Mouse (Mus musculus) CH12.LX (cell line): ENCODE data around the gene Mrnip. TPM values are rescaled to one million over a fixed set of nuclear protein-coding genes. Genes with fewer than 3 reads are reported as not detected.

ENCODE experiments used
- DNase-seq: peaks from one replicate; pipeline ENCODE4 v3.0.0-alpha.2; 2013; ENCODE audit errors: extremely low read depth
- H3K27ac ChIP-seq: 2 replicates; pipeline ENCODE4 v1.5.1; 2012; ENCODE audit warnings: low read depth, mild to moderate bottlenecking, control low read depth, moderate library complexity; ENCODE audit not compliant: insufficient read depth
- H3K27me3 ChIP-seq: replicated peaks from 2 replicates; pipeline ENCODE3; 2012; ENCODE audit warnings: inconsistent platforms
- H3K36me3 ChIP-seq, 2 experiments: replicated peaks in 1 of 2; 2 replicates each; pipeline versions ENCODE3 to v1.6.1; 2012; ENCODE audit warnings: inconsistent platforms in 1 of 2, low read length in 1 of 2, mild to moderate bottlenecking in 1 of 2, mixed read lengths in 1 of 2, moderate library complexity in 1 of 2; ENCODE audit not compliant: control insufficient read depth in 1 of 2, insufficient read depth in 1 of 2
- H3K4me1 ChIP-seq, 2 experiments: 2 replicates each; pipeline ENCODE4 v1.6.1; 2012; ENCODE audit warnings: inconsistent platforms in 1 of 2, moderate library complexity in 1 of 2; ENCODE audit not compliant: insufficient read depth in 2 of 2, control insufficient read depth in 1 of 2
- H3K4me2 ChIP-seq: 2 replicates; pipeline ENCODE4 v1.6.1; 2012; ENCODE audit warnings: low read depth, mild to moderate bottlenecking, control low read depth; ENCODE audit not compliant: poor library complexity, insufficient read depth, severe bottlenecking
- H3K4me3 ChIP-seq, 3 experiments: fragments of 150-350 bp in 1 of 3; sonication (generic) in 1 of 3; replicated peaks in 1 of 3; 2 replicates each; pipeline versions ENCODE3 to v1.5.1; 2011 to 2012; ENCODE audit warnings: low read depth in 2 of 3, low read length in 2 of 3, mild to moderate bottlenecking in 2 of 3, moderate library complexity in 2 of 3, control low read depth in 1 of 3, improper control_type of control experiment in 1 of 3, inconsistent platforms in 1 of 3, mixed read lengths in 1 of 3; ENCODE audit not compliant: poor library complexity in 1 of 3
- H3K79me2 ChIP-seq: replicated peaks from 2 replicates; pipeline ENCODE4 v1.6.1; 2012; ENCODE audit warnings: mild to moderate bottlenecking, moderate library complexity; ENCODE audit not compliant: control insufficient read depth, poor library complexity, insufficient read depth, severe bottlenecking; ENCODE audit errors: extremely low read depth
- H3K9ac ChIP-seq: 2 replicates; pipeline ENCODE4 v1.6.1; 2012; ENCODE audit warnings: low read depth, mild to moderate bottlenecking, control low read depth, moderate library complexity; ENCODE audit not compliant: insufficient read depth
- H3K9me3 ChIP-seq: replicated peaks from 2 replicates; pipeline ENCODE3; 2012; ENCODE audit warnings: low read length, inconsistent platforms, mixed read lengths
- BHLHE40 ChIP-seq: IDR thresholded peaks from 2 replicates; pipeline ENCODE4 v1.6.1; 2011; ENCODE audit warnings: mild to moderate bottlenecking, low read depth, low read length, improper control_type of control experiment
- CHD2 ChIP-seq: IDR thresholded peaks from 2 replicates; pipeline ENCODE4 v1.6.1; 2011; ENCODE audit warnings: low read length, improper control_type of control experiment
- CTCF ChIP-seq, 2 experiments: IDR thresholded peaks in 1 of 2; conservative IDR thresholded peaks in 1 of 2; 2 replicates each; pipeline ENCODE4 v1.5.1; 2011 to 2012; ENCODE audit warnings: low read depth in 2 of 2, low read length in 2 of 2, improper control_type of control experiment in 1 of 2, inconsistent platforms in 1 of 2, mild to moderate bottlenecking in 1 of 2, moderate library complexity in 1 of 2
- E2F4 ChIP-seq: IDR thresholded peaks from 2 replicates; pipeline ENCODE4 v1.6.1; 2011; ENCODE audit warnings: low read depth, low read length, improper control_type of control experiment; ENCODE audit not compliant: insufficient replicate concordance
- ELF1 ChIP-seq: IDR thresholded peaks from 2 replicates; pipeline ENCODE4 v1.6.1; 2014; ENCODE audit warnings: low read depth, mild to moderate bottlenecking, inconsistent platforms, low read length, improper control_type of control experiment
- GABPA ChIP-seq: IDR thresholded peaks from 2 replicates; pipeline ENCODE4 v1.6.1; 2012; ENCODE audit warnings: low read depth, low read length, improper control_type of control experiment, inconsistent platforms; ENCODE audit not compliant: insufficient replicate concordance
- HCFC1 ChIP-seq: IDR thresholded peaks from 2 replicates; pipeline ENCODE4 v1.6.1; 2012; ENCODE audit warnings: low read depth, mild to moderate bottlenecking, inconsistent platforms, low read length, improper control_type of control experiment
- JUN ChIP-seq: IDR thresholded peaks from 2 replicates; pipeline ENCODE4 v1.6.1; 2011; ENCODE audit warnings: low read depth, mild to moderate bottlenecking, low read length, improper control_type of control experiment, moderate library complexity; ENCODE audit not compliant: insufficient read depth
- JUND ChIP-seq: conservative IDR thresholded peaks from 2 replicates; pipeline ENCODE4 v1.6.1; 2011; ENCODE audit warnings: low read depth, low read length, improper control_type of control experiment
- MAFK ChIP-seq: IDR thresholded peaks from 2 replicates; pipeline ENCODE4 v1.6.1; 2011; ENCODE audit warnings: low read length, improper control_type of control experiment; ENCODE audit not compliant: insufficient replicate concordance
- MAX ChIP-seq: IDR thresholded peaks from 2 replicates; pipeline ENCODE4 v1.6.1; 2011; ENCODE audit warnings: low read length, improper control_type of control experiment
- MEF2A ChIP-seq: IDR thresholded peaks from 2 replicates; pipeline ENCODE4 v1.6.1; 2014; ENCODE audit warnings: low read depth, mild to moderate bottlenecking, inconsistent platforms, low read length, improper control_type of control experiment, borderline replicate concordance
- MXI1 ChIP-seq: IDR thresholded peaks from 2 replicates; pipeline ENCODE4 v1.6.1; 2011; ENCODE audit warnings: mild to moderate bottlenecking, low read depth, low read length, improper control_type of control experiment
- NELFE ChIP-seq: IDR thresholded peaks from 2 replicates; pipeline ENCODE4 v1.6.1; 2011; ENCODE audit warnings: low read depth, low read length, improper control_type of control experiment
- POLR2A ChIP-seq: IDR thresholded peaks from 2 replicates; pipeline ENCODE4 v1.6.1; 2011; ENCODE audit warnings: low read depth, mild to moderate bottlenecking, improper control_type of control experiment, low read length
- POLR2AphosphoS2 ChIP-seq: IDR thresholded peaks from 2 replicates; pipeline ENCODE4 v1.6.1; 2011; ENCODE audit warnings: low read depth, low read length, improper control_type of control experiment
- RAD21 ChIP-seq: IDR thresholded peaks from 2 replicates; pipeline ENCODE4 v1.6.1; 2011; ENCODE audit warnings: low read depth, mild to moderate bottlenecking, low read length, improper control_type of control experiment, moderate library complexity
- RCOR1 ChIP-seq: conservative IDR thresholded peaks from 2 replicates; pipeline ENCODE4 v1.6.1; 2012; ENCODE audit warnings: low read depth, mild to moderate bottlenecking, inconsistent platforms, low read length, improper control_type of control experiment
- SIN3A ChIP-seq: IDR thresholded peaks from 2 replicates; pipeline ENCODE4 v1.6.1; 2012; ENCODE audit warnings: low read length, improper control_type of control experiment, inconsistent platforms
- TBP ChIP-seq: conservative IDR thresholded peaks from 2 replicates; pipeline ENCODE4 v1.6.1; 2011; ENCODE audit warnings: low read depth, low read length, improper control_type of control experiment
- UBTF ChIP-seq: IDR thresholded peaks from 2 replicates; pipeline ENCODE4 v1.6.1; 2012; ENCODE audit warnings: low read depth, mild to moderate bottlenecking, inconsistent platforms, low read length, improper control_type of control experiment, moderate library complexity
- ZC3H11A ChIP-seq: IDR thresholded peaks from 2 replicates; pipeline ENCODE4 v1.6.1; 2012; ENCODE audit warnings: low read depth, mild to moderate bottlenecking, inconsistent platforms, low read length, improper control_type of control experiment
- ZMIZ1 ChIP-seq: IDR thresholded peaks from 2 replicates; pipeline ENCODE4 v1.6.1; 2012; ENCODE audit warnings: low read depth, mild to moderate bottlenecking, inconsistent platforms, low read length, improper control_type of control experiment
- ZNF384 ChIP-seq: IDR thresholded peaks from 2 replicates; pipeline ENCODE4 v1.6.1; 2012; ENCODE audit warnings: low read depth, low read length, improper control_type of control experiment, inconsistent platforms
- dilution Hi-C: fragments of 300-500 bp; cut with MboI; formaldehyde crosslinking; loops from 2 replicates; pipeline ENCODE4 v1.14.3; 2020; ENCODE audit warnings: low sequenced_read_pairs; ENCODE audit not compliant: extremely low pct_unique_long_range_greater_than_20kb, extremely low pct_ligation_motif_present
- in situ Hi-C: fragments of 300-500 bp; cut with MboI; formaldehyde crosslinking; loops from 3 replicates; pipeline ENCODE4 v1.14.3; 2019; ENCODE audit warnings: low sequenced_read_pairs, low pct_ligation_motif_present, low pct_unique_long_range_greater_than_20kb, mixed read lengths
- polyA plus RNA-seq: library from polyadenylated mRNA; unstranded; fragments of >175 nt; gene quantifications from 2 replicates; pipeline ENCODE4 v1.2.1, GENCODE M21; 2012; ENCODE audit warnings: low read depth; ENCODE audit not compliant: insufficient read length
- total RNA-seq, 2 experiments: library from RNA; depleted of rRNA; stranded (reverse); fragments of 300-350 nt in 1 of 2; fragments of >200 nt in 1 of 2; gene quantifications; 2 replicates each; pipeline ENCODE4 v1.2.3; 2012 to 2014

The Mrnip gene
- total and polyA plus RNA-seq, 3 experiments: 22.5 to 36.7 (median 29.7) TPM

DNA sequence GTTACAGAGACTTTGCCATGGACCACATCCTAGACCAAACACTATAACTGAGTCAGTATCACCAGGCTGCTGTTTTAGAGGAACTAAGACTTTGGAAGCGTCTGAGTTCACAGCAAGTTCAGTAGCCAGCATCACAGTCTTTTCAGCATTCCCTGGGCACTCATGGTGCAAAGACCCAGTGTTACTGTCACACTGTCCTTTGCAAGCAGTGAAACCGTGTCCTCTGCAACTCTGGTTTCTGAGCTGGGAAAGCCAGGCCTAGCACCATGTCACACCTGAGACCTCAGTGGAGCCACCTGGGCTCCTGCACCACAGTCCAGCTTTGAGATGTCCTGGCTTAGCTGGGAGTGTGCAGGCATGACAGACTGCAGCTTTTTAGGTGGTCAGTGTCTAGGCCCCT is 24.7 kb downstream of the Mrnip start:
- Histone ChIP-seq H3K4me2 (no peak overlapping the region), H3K79me2 (peaks cover 3% of the 10 kb centered on the region; the same call in 1 of the 2 replicates), H3K4me1 (peaks cover 0 to 14% of the 10 kb centered on the region in 2 experiments; a peak in 2 of 4 replicates), H3K27me3 (no peaks in the 10 kb centered on the region), H3K4me3 (no peak overlapping the region)
- dilution Hi-C loops: no loop called here
- TF ChIP-seq CHD2: 0 out of 2 replicates have a peak, but pooled peaks have one; percentile 30
- no peak for TF ChIP-seq ZC3H11A
- TF ChIP-seq, all 38 proteins: peak for 1
- Histone ChIP-seq H3K36me3 (peaks cover 73 to 93% of the 10 kb centered on the region in 2 experiments), H3K9ac (no peak overlapping the region), H3K9me3 (no peaks in the 10 kb centered on the region), H3K27ac (no peak overlapping the region)
- in situ Hi-C loops: no loop called here
- DNase-seq: no peak

GRCm38 (mm10) chr11:50200613-50201012 is 26.4 kb downstream of the Mrnip start:
- DNase-seq: no peak
- Histone ChIP-seq H3K9me3 (no peaks in the 10 kb centered on the region), H3K9ac (no peak overlapping the region), H3K79me2 (peaks cover 19% of the 10 kb centered on the region), H3K4me1 (peaks cover 5 to 6% of the 10 kb centered on the region in 2 experiments; a peak in 1 of 4 replicates), H3K4me3 (no peak overlapping the region), H3K27me3 (no peaks in the 10 kb centered on the region), H3K4me2 (no peak overlapping the region), H3K27ac (no peak overlapping the region), H3K36me3 (peaks cover 82 to 95% of the 10 kb centered on the region in 2 experiments)
- in situ Hi-C loops: no loop called here
- no peak for TF ChIP-seq MXI1
- TF ChIP-seq POLR2A: no peak
- TF ChIP-seq UBTF: no peak
- TF ChIP-seq SIN3A: no peak
- no peak for TF ChIP-seq POLR2AphosphoS2
- no peak for TF ChIP-seq HCFC1
- TF ChIP-seq CTCF (conservative IDR thresholded peaks at IDR 0.05 in 1 of 2, IDR thresholded peaks at IDR 0.05 in 1 of 2; ENCODE audit: low read depth in 2 of 2, low read length in 2 of 2): no peak
- TF ChIP-seq ZC3H11A: no peak
- no peak for TF ChIP-seq NELFE
- TF ChIP-seq, all 38 proteins: peak for 0
- dilution Hi-C loops: no loop called here

DNA sequence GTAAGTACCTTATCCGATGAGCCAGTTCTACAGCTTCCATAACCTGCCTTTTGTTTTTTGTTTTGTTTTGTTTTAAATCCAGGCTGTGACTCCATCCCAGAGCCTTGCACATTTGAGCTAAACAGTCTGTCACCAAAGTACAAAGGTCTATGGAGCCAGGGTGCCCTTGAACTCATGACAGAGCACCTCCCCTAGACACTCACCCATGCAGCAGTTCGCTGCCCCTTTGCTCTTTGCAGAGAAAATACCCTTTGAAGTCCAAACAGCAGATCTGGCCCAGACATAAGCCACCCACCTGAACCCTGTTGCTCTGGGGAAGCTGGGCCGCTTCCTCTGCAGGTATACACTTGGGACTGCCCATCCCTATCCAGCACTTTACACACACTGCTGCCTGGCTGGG is 27.3 kb downstream of the Mrnip start:
- dilution Hi-C loops (no loop called here), in situ Hi-C loops (no loop called here)
- Histone ChIP-seq H3K4me2 (no peak overlapping the region), H3K4me1 (peaks cover 5 to 15% of the 10 kb centered on the region in 2 experiments; a peak in 3 of 4 replicates), H3K9me3 (no peaks in the 10 kb centered on the region), H3K27me3 (no peaks in the 10 kb centered on the region), H3K36me3 (peaks cover 89 to 97% of the 10 kb centered on the region in 2 experiments), H3K27ac (no peak overlapping the region; the same call in 1 of the 2 replicates), H3K4me3 (no peak overlapping the region), H3K9ac (no peak overlapping the region), H3K79me2 (peaks cover 28% of the 10 kb centered on the region)
- DNase-seq: no peak
- TF ChIP-seq MEF2A (no peak), HCFC1 (no peak), RAD21 (no peak), MAFK (no peak), SIN3A (no peak), CTCF (conservative IDR thresholded peaks at IDR 0.05 in 1 of 2, IDR thresholded peaks at IDR 0.05 in 1 of 2; ENCODE audit: low read depth in 2 of 2, low read length in 2 of 2) (no peak), NELFE (no peak), POLR2AphosphoS2 (no peak), MAX (no peak), TBP (no peak), CHD2 (no peak), ELF1 (no peak), JUND (no peak), ZNF384 (no peak), ZMIZ1 (no peak), BHLHE40 (no peak), JUN (no peak), GABPA (no peak), RCOR1 (no peak), E2F4 (no peak)
